Mouse (Mus musculus) testis, adult 2 months (tissue): Measurements from ENCODE around the gene Wdr45.

ENCODE experiments used
- CTCF ChIP-seq: fragments of 200-500 bp; IDR thresholded peaks from 2 replicates; pipeline ENCODE4 v1.5.1; 2012; ENCODE audit warnings: low read depth, mild to moderate bottlenecking, inconsistent platforms, low read length, moderate library complexity; ENCODE audit not compliant: control insufficient read depth, insufficient read depth, insufficient replicate concordance
- POLR2A ChIP-seq: fragments of 200-500 bp; IDR thresholded peaks from 2 replicates; pipeline ENCODE4 v1.6.1; 2012; ENCODE audit warnings: low read depth, mild to moderate bottlenecking, inconsistent platforms, low read length, moderate library complexity; ENCODE audit not compliant: control insufficient read depth

GRCm38 (mm10) chrX:7728922-7729265 lies 14.8 kb downstream of the Wdr45 start:
- TF ChIP-seq CTCF = no peak
- TF ChIP-seq POLR2A = no peak
